ENCODE assay signal across 25 mouse cellular contexts in genomic region chr6:8716539-8716938, GRCm38 (mm10).
"Had no signal": no experiment of that assay in that cellular context is flagged by ENCODE, and none has a peak within 500 bp of the region (broad histone marks: within the 10 kb centered on the region; RNA-seq: fewer than 3 reads in every experiment).

No protein-coding gene starts in this region.

- DNase-seq: gastrocnemius, postnatal 14 days; gastrocnemius, postnatal 36 days; heart, adult 18-20 months; heart, postnatal 10 days; heart, postnatal 4 days; kidney, adult 18-20 months; kidney, adult 8-10 months; kidney, postnatal 14 days; kidney, postnatal 4 days; liver; liver, embryonic 13.5 days had no signal

- H3K27ac ChIP-seq: heart, embryonic 10.5 days; hindbrain, embryonic 10.5 days; hindbrain, embryonic 12.5 days; hindbrain, embryonic 14.5 days; intestine, embryonic 15.5 days; kidney, postnatal 0 days; layer of hippocampus, adult 2 months; liver, embryonic 13.5 days; liver, embryonic 15.5 days had no signal

- ATAC-seq: hindbrain, embryonic 16.5 days; inflammation-experienced regulatory T-cells, adult 6 months; intestine, embryonic 15.5 days; intestine, postnatal 0 days had no signal

- H3K4me1 ChIP-seq: heart, embryonic 10.5 days; heart, embryonic 12.5 days; hindbrain, embryonic 10.5 days; hindbrain, embryonic 12.5 days; intestine, embryonic 15.5 days; liver, embryonic 13.5 days; liver, embryonic 15.5 days had no signal

- H3K9me3 ChIP-seq: heart, embryonic 10.5 days; heart, embryonic 12.5 days; hindbrain, embryonic 10.5 days; hindbrain, embryonic 12.5 days; intestine, embryonic 15.5 days; liver, embryonic 13.5 days; liver, embryonic 15.5 days had no signal

- H3K4me3 ChIP-seq: heart, embryonic 10.5 days; heart, embryonic 12.5 days; hindbrain, embryonic 10.5 days; hindbrain, embryonic 12.5 days; intestine, embryonic 15.5 days; layer of hippocampus, adult 2 months; left cerebral cortex, adult 2 months; liver, embryonic 13.5 days; liver, embryonic 15.5 days had no signal

- H3K27me3 ChIP-seq: heart, embryonic 12.5 days; hindbrain, embryonic 12.5 days; intestine, embryonic 15.5 days; liver, embryonic 13.5 days; liver, embryonic 15.5 days had no signal

- H3K9ac ChIP-seq: heart, embryonic 12.5 days; hindbrain, embryonic 12.5 days; hindbrain, embryonic 14.5 days; intestine, embryonic 15.5 days; liver, embryonic 13.5 days; liver, embryonic 15.5 days had no signal

- H3K4me2 ChIP-seq: heart, embryonic 12.5 days; hindbrain, embryonic 12.5 days; hindbrain, embryonic 14.5 days; intestine, embryonic 15.5 days; liver, embryonic 11.5 days; liver, embryonic 13.5 days; liver, embryonic 15.5 days had no signal

- H3K36me3 ChIP-seq: heart, embryonic 12.5 days; hindbrain, embryonic 10.5 days; hindbrain, embryonic 12.5 days; intestine, embryonic 15.5 days; liver, embryonic 13.5 days; liver, embryonic 15.5 days had no signal
